Mouse (Mus musculus) limb, embryonic 10.5 days (tissue): ENCODE results near the gene Ppp1r9b. TPM values are rescaled to one million over a fixed set of nuclear protein-coding genes. Genes with fewer than 3 reads are reported as not detected.

Experiments
- polyA plus RNA-seq: library from polyadenylated mRNA; unstranded; fragments of >200 nt; fragmentation: Nextera tagmentation; extraction: Ambion mirVana; gene quantifications from 2 replicates; pipeline ENCODE4 v1.2.1, GENCODE M21; 2016

The Ppp1r9b gene
- polyA plus RNA-seq, 1 experiment from 2014 or later = 10.8 TPM

Other genes starting within 250 kb of the Ppp1r9b start
- gene Cdc34b, start 249.3 kb upstream of the Ppp1r9b start, polyA plus RNA-seq = 0.16 and 0.20 TPM in 2 replicates
- gene Tmem92, start 208.3 kb upstream of the Ppp1r9b start, polyA plus RNA-seq = not detected in 2 replicates
- gene Col1a1, start 54.8 kb upstream of the Ppp1r9b start, polyA plus RNA-seq = 81.4 and 104 TPM in 2 replicates
- gene Hils1, start 23.4 kb upstream of the Ppp1r9b start, polyA plus RNA-seq = not detected in 2 replicates
- 0.23 TPM in 1 of 2 replicates, not detected in the other for gene Sgca, start 14.7 kb upstream of the Ppp1r9b start, polyA plus RNA-seq
- gene Samd14, start 18.8 kb downstream of the Ppp1r9b start, polyA plus RNA-seq = 29.7 and 39.2 TPM in 2 replicates
- 9.8 and 21.2 TPM in 2 replicates for gene Pdk2, start 50.3 kb downstream of the Ppp1r9b start, polyA plus RNA-seq
- 10.2 and 11.1 TPM in 2 replicates for gene Itga3, start 85.8 kb downstream of the Ppp1r9b start, polyA plus RNA-seq
- 6.9 and 9.5 TPM in 2 replicates for gene Dlx3, start 129.1 kb downstream of the Ppp1r9b start, polyA plus RNA-seq
- 0.85 and 1.9 TPM in 2 replicates for gene Dlx4, start 155.2 kb downstream of the Ppp1r9b start, polyA plus RNA-seq